Mouse (Mus musculus) myocyte (in vitro differentiated cells): ENCODE measurements at regions not wholly inside any gene's neighbourhood (a gene's known extent, or its start where the extent isn't known, plus 50 kb on each side); places are given as distances from the start of the nearest gene placed in this dataset.

Source experiments
- CEBPB ChIP-seq: IDR thresholded peaks from 2 replicates; pipeline ENCODE4 v1.6.1; 2011; ENCODE audit warnings: mild to moderate bottlenecking, moderate library complexity; ENCODE audit not compliant: poor library complexity, insufficient read depth, severe bottlenecking
- E2F4 ChIP-seq: IDR thresholded peaks from one replicate; pipeline ENCODE4 v1.6.1; 2011; ENCODE audit warnings: mild to moderate bottlenecking, control low read depth, moderate library complexity; ENCODE audit not compliant: insufficient read depth
- MAX ChIP-seq: IDR thresholded peaks from one replicate; pipeline ENCODE4 v1.6.1; 2011; ENCODE audit warnings: low read depth, mild to moderate bottlenecking, control low read depth
- MYOD1 ChIP-seq, 3 experiments: IDR thresholded peaks; one replicate each; pipeline ENCODE4 v1.6.1; 2011; ENCODE audit warnings: control low read depth in 2 of 3, low read depth in 2 of 3, mild to moderate bottlenecking in 2 of 3, moderate library complexity in 1 of 3; ENCODE audit not compliant: insufficient read length in 2 of 3, control insufficient read depth in 1 of 3
- MYOG ChIP-seq, 3 experiments: IDR thresholded peaks; one replicate each; pipeline ENCODE4 v1.6.1; 2011; ENCODE audit warnings: control low read depth in 2 of 3, low read depth in 2 of 3, mild to moderate bottlenecking in 2 of 3; ENCODE audit not compliant: insufficient read length in 2 of 3, control insufficient read depth in 1 of 3, insufficient read depth in 1 of 3
- POLR2A ChIP-seq: IDR thresholded peaks from one replicate; pipeline ENCODE4 v1.6.1; 2011; ENCODE audit warnings: low read depth, mild to moderate bottlenecking, control low read depth, moderate library complexity; ENCODE audit not compliant: insufficient read length
- SRF ChIP-seq: IDR thresholded peaks from one replicate; pipeline ENCODE4 v1.6.1; 2011; ENCODE audit warnings: low read depth; ENCODE audit not compliant: control insufficient read depth, insufficient read length
- USF1 ChIP-seq: IDR thresholded peaks from one replicate; pipeline ENCODE4 v1.6.1; 2011; ENCODE audit warnings: low read depth, mild to moderate bottlenecking, control low read depth, moderate library complexity

DNA sequence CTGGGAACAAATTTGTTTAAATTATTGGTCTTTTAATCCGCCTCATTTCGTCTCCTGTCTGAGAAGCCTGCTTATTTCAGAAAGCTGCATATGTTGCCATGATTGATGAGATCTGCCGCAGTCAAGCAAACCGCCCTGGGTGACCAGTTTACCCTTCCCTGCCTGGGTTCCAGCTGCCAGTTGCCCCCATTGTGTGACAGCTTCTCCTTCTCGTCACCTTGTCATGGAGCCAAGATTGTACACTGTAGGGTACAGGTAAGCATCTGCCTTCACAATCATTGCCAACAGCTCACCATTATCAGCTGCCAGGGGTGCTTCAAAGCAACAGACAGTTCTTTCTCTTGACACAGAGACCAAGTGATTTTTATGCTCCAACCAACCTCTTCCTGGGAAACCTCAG, 2226.5 kb downstream of the Olfm4 start:
- no peak for TF ChIP-seq E2F4
- TF ChIP-seq MAX, result no peak
- no peak for TF ChIP-seq POLR2A
- TF ChIP-seq CEBPB, result no peak
- TF ChIP-seq MYOG (IDR thresholded peaks at IDR 0.05; ENCODE audit: control insufficient read depth in 1 of 3, insufficient read depth in 1 of 3, insufficient read length in 2 of 3, low read depth in 2 of 3), result no peak
- no peak for TF ChIP-seq MYOD1 (IDR thresholded peaks at IDR 0.05; ENCODE audit: control insufficient read depth in 1 of 3, insufficient read length in 2 of 3, low read depth in 2 of 3)
- no peak for TF ChIP-seq USF1
- TF ChIP-seq SRF, result no peak
